Mouse (Mus musculus): ENCODE measurements at regions not wholly inside any gene's neighbourhood (a gene's known extent, or its start where the extent isn't known, plus 50 kb on each side); places are given as distances from the start of the nearest gene placed in this dataset.
A peak's percentile ranks its signal among the peaks of the same experiment; 100 is the strongest.

DNA sequence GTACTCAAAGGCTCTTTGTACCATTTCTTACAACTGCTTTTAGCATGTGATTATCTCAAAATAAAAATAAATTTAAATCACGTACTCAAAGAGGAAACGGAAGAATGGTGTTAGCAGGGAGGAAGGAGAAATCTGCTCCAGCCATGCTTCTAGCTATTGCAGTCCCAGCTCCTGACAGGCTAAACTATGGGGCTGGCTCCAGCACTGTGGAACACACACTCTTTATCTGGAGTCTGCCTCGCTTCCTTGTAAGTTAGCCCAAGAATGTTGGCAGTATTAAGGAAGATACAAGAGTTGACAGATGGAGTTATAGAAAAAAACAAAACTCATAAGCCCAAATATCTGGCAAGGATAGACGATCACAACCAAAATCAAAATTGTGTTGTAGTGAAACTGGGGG, 161.5 kb upstream of the AI593442 start:
- DNase-seq (ENCODE audit: low spot score) = no peak

DNA sequence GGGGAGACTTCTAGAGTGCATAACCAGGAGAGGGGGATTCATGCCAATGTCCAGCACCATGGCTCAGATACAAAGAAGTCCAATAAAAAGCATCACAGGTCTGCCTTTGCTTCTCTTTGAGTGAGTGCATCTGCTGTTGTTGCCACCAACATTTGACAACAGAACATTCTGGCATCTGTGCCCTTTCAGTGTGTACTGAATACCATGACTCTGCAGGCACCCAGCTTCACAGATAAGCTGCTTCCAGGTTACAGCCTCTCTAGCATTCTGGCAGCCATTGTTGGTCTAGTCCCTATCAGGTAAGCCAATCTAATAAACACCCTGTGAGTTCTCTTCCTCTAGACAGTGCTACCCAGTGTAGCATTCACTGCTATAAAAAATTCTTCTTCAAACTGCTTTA, 160.4 kb upstream of the AI593442 start:
- DNase-seq (ENCODE audit: low spot score) = no peak

DNA sequence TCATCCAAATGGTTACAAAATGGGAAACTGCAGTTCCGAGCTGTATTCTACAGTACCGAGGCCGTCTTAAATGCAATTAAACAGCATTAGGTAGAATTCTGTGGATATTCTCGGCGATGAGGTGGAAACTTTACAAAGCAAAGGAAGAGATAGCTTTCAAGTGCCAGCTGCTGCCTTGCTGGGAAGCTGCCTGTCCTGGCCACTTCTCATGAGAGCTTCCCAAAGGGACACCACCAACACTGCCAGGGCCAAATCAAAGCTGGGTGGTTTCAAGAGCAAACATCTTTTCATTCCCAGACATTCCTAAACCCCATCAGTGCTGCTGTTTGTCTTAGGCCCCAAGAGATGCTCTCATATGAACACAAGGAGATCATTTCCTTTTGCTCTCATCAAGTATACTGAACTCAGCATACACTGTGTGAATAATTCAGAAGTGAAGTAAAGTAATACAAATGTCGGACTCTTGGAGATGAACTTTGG, 156.6 kb upstream of the AI593442 start:
- DNase-seq (ENCODE audit: low spot score) = no peak

DNA sequence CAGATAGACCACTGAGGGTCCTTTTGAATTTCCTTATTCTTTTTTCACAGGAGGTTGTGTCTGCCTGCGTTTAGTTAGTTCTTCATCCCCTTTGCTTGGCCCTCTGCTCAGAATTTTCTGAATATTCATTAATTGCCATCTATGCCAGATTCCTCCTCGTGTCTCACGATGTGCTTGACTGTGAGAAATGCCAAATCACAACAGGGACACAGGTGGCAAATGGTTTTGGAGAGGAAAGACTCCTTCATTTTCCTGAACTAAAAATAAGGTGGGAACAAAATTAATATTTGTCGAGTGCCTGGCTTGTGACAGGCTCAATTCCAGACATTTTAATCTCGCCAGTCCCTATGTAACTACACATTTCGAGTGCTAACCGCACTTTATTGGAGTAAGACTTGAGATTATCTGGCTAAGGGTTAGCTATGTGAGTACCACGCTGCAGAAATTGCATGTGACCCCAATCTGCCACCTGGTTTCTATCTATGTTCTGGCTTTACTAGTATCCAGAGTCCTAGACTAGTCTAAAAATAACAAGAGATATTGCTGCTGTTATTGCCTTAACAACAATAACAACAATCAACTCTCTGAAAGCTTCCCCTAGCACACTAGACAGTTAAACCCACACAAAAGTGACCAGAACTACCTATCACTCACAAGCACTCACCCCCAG, 156.0 kb upstream of the AI593442 start:
- DNase-seq (ENCODE audit: low spot score) = no peak

DNA sequence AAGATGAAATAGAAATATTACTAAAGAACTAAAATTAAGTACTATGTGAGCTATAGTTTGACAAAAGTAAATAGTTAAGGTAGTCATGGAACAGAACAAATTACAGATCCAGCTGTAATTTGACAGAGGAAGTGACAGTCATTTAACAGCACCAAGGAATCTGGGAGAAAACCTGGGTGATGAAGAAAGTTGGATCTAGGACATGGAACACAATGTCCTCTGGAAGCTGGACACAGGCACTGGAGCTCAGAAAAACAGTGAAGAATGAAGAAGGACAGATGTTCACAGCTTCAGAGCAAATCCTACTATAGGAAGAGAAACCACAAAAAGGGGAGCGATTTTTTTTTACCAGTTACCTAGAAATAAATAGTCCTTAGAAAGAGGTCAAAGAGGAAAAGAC, 147.2 kb upstream of the AI593442 start:
- no peak for DNase-seq (ENCODE audit: low spot score)

DNA sequence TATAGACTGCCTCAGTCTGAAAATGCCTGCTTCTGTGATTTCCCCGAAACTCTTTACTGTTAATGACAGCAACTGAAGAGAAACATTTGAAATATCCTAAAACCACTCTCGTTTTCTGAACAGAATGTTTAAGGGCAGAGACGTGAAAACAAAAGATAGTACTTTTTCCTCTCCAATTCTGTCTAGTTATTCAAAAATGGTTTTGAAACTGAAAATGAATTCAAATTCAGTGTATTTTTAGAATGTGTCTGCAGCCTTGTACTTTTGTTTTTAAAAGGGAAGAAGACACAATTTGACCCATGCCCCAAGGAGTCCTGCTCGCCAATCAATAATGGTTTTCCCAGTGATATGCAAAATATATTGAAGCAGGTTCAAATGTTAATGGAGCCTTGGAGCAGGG, 136.7 kb upstream of the AI593442 start:
- DNase-seq (ENCODE audit: low spot score) = no peak

DNA sequence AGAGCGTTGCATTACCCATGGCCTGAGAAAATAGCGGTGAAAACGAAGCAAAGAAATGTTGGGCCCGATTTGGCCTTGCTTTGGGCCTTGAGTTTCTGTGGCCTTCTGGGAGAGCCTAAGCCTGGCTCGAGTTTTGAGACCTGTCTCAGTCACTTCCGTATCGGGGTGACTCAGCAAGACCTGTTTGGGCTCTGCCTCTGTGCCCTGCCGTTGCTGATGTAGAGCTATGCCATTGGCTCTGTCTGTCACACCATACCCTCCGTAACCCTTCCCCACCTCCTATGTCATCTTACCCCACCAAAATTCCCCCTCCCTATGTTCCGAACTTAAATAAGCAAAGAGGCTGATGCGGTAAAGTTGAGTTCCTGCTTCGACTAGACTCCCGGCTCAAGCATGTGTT, 123.4 kb upstream of the AI593442 start:
- DNase-seq (ENCODE audit: low spot score) = no peak

DNA sequence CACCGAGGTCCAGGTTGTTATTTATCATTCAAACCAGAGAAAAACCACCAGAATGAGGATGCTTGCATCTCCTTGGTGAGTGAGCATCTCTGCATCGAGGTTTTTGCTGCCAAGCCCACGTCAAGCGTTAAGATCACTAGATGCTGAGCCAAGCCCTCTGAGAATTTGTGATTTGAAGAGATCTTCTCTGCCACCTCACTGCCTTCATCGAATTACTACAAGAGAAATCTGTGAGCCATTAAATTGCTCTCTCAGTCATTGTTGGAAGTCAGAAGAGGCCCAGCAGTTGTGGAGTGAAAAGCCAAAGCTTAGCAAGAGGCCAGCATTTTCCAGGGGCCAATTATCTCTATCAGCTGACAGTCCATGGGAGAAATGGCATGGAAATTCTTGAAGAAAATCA, 122.2 kb upstream of the AI593442 start:
- DNase-seq (ENCODE audit: low spot score) = no peak

DNA sequence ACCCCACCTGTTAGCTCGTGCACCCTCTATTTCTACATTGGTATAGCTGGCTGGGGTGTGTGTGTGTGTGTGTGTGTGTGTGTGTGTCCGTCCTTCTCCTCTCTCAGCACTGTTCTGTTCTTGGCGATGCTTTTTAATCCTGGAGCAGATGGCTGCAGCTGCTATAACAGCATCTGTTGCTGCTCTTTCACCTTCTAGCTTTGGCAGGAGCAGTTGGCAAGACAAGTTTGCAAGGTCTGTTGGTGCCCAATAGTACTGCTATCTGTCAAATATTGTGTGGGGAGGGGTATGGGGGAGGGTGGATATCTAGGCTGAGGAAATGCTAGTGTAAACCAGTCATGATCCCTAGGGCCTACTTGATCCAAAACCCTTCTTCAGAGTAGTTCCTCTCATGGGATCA, 120.9 kb upstream of the AI593442 start:
- DNase-seq (ENCODE audit: low spot score) = peak; percentile 78

DNA sequence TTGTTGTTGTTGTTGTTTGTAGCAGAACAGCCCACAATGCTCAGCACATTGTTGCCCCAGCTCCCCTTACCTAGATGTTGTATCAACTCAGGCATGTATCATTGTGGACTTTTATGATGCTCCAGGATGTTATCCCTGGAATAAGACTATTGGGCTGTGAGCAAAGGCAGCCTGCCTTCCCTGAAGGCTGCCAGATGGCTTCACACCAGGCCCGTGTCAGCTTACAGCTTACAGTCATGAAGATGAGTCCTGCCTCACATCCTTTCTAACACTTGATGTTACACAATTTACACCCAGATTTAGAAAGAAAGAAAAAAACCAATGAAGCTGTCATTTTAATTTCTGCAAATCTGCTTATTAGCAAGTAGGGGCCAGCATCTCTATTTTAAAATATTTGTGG, 113.0 kb upstream of the AI593442 start:
- DNase-seq (ENCODE audit: low spot score) = peak; percentile 18

DNA sequence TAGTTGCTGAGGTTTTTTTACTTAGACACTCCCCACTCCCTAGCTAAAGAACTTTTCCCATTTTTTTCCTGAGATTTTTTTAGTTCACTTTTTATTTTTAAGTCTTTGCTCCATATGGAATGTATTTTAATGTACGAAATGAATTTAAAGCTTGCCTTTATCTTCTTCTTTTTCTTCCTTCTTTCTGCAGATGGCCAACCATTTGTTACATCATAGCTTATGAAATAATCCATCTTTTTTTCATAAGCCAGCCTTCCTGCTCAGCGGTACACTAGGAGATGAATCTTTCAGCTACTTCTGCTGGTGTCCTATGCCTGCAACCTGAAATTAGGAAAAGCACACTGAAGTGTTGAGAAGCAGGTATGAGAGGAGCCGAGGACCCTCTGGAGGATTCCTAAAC, 102.9 kb upstream of the AI593442 start:
- DNase-seq (ENCODE audit: low spot score) = no peak

DNA sequence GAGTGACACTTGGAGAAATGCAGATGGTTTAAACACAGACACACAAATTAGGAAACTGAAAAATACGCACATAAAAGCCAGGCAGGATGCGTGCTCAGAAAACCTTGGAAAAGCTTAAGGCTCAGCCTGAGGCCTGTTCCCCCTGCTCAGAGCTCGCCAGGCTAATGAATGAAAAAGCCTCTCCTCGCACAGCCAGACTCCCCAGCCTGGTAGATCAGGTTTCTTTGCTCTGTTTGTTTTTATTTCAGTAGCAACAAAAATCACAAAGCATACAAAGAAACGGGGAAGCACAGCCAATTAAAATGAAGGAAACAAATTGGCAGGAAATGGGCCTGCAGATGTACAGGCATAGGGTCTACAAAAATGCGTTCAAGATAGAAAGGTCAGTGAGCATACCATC, 97.0 kb upstream of the AI593442 start:
- DNase-seq (ENCODE audit: low spot score) = no peak

DNA sequence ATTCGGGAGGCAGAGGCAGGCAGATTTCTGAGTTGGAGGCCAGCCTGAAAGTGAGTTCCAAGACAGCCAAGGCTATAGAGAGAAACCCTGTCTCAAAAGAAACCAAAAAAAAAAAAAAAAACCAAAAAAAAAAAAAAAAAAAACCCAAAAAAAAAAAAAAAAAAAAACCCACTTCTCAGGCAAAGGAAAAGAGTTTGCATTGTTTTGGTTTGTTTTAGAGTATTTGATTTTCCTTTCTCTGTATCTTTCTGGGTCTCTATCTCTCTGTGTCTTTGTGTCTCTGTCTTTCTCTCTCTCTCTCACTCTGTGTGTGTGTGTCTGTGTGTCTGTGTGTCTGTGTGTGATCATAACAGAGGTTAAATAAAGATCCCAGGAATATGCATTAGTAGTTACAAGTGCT, 95.7 kb upstream of the AI593442 start:
- no peak for DNase-seq (ENCODE audit: low spot score)

DNA sequence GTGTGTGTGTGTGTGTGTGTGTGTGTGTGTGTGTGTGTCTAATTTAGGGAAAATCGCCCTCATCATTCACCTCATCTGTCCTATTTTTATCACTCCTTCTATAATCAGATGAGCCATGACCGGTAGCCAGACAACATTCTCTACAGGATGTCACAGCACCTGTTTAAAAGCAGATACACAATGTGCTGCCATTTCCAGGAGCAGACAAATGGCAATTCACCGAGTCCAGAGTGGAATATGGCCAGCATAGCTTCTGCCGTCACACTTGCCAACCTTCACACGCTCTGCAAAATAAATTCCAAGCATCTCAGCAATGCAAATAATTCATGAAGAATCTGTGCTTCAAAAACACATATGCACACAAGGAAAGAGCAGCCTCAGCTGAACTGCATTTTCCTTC, 88.5 kb upstream of the AI593442 start:
- DNase-seq (ENCODE audit: low spot score) = no peak

DNA sequence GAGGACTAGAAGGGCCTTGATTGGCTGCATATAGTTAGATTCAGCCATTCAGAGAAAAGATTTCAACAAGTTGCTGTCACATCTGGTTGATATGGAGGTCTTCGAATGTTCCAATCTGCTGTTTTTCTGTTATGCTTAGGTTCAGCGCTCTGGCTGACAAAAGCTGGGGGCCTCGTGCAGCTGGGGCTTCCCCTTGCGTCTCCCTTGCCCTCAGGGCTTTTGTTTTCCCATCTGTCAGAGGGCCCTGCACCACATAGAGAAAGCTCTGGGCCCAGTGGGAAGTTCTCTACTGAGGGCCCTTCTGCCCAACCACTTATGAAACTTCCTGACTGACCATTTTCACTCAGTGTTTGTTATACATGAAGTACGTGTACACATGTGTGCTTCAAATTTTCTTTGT, 86.2 kb upstream of the AI593442 start:
- no peak for DNase-seq (ENCODE audit: low spot score)

DNA sequence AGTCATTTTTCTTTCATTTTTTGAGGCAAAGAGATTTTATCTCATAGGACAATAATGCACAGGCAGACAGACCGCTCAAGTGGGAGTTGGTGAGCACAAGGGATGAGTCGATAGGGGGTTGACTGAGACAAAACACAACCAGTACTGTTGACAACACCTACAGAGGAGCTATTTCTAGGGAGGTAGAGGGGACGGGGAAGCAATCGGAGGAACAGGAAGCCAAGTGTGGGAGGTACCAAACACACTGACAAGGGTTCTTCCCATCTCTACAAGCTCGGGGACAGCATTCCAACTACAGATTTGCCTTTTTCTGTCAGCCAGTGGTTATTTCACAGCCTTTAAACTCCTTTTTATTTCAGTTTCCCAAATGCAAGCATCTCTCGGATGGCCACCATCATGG, 83.3 kb upstream of the AI593442 start:
- no peak for DNase-seq (ENCODE audit: low spot score)

DNA sequence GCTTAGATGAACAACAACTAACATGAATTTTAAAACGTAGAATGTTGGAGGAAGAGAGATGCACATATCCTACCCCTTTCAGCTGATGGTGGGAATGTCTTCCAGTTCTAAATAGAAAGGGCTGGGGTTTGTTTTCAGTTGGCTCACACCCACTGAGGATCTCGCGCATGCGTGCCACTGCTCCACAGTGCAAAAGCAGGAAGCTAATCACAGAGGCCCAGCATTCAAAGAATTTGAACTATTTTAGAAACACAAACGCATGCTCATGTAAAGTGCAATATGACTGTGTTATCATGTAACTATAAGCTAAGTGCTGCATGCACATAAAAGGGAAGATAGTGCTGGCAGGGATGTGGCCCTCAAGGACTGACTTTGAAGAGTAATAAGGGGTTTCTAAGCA, 81.7 kb upstream of the AI593442 start:
- no peak for DNase-seq (ENCODE audit: low spot score)

DNA sequence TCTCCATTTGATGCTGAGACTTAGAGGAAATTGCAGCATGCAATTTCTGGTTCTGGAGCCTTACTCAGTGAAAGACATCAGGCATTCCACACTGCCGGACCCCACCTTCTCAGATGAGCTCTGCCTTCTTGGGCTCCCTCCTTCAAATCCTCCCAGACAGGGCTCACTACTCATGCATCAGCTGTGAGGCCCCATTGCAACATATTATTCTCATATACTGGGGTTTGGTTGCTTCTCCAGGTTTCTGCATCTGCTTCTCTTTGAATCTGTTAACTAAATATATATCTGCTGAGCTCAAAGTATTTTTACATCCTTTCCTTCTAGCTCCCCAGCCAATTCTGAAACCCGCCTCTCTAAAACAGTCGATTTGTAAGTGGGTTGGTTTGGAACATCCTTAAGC, 68.8 kb upstream of the AI593442 start:
- DNase-seq (ENCODE audit: low spot score) = no peak

DNA sequence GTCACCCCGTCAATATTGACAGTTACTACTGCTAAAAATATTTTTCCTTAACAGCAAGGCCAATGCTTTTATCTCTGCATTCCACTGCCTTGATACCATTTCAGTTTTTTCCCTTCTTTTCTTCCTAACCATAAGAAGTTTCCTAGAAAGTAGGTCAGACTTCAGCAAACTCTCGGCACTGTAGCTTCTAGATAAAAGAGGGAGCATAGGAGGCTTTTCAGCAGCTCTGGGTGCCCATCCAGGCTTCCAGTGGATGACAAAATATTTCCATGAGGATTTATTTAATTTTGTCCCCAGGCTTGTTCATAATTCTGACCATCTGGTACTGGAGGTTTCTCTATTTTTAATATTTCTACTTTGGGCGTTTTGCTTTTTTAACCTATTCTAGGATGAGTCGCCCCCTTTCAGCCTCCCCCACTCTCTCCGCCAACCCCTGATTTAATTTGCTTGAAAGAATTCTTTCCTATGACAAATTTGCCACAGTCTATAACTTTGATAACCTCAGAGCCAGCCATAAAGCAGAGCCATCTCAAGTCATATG, 59.0 kb upstream of the AI593442 start:
- DNase-seq (ENCODE audit: low spot score) = no peak
